Mouse (Mus musculus) CH12.LX (cell line): Measurements from ENCODE around the gene Fam186b. TPM values are rescaled to one million over a fixed set of nuclear protein-coding genes. Genes with fewer than 3 reads are reported as not detected.

Experiments
- DNase-seq: peaks from one replicate; pipeline ENCODE4 v3.0.0-alpha.2; 2013; ENCODE audit errors: extremely low read depth
- H3K27ac ChIP-seq: 2 replicates; pipeline ENCODE4 v1.5.1; 2012; ENCODE audit warnings: low read depth, mild to moderate bottlenecking, control low read depth, moderate library complexity; ENCODE audit not compliant: insufficient read depth
- H3K27me3 ChIP-seq: replicated peaks from 2 replicates; pipeline ENCODE3; 2012; ENCODE audit warnings: inconsistent platforms
- H3K36me3 ChIP-seq, 2 experiments: replicated peaks in 1 of 2; 2 replicates each; pipeline versions ENCODE3 to v1.6.1; 2012; ENCODE audit warnings: inconsistent platforms in 1 of 2, low read length in 1 of 2, mild to moderate bottlenecking in 1 of 2, mixed read lengths in 1 of 2, moderate library complexity in 1 of 2; ENCODE audit not compliant: control insufficient read depth in 1 of 2, insufficient read depth in 1 of 2
- H3K4me1 ChIP-seq, 2 experiments: 2 replicates each; pipeline ENCODE4 v1.6.1; 2012; ENCODE audit warnings: inconsistent platforms in 1 of 2, moderate library complexity in 1 of 2; ENCODE audit not compliant: insufficient read depth in 2 of 2, control insufficient read depth in 1 of 2
- H3K4me2 ChIP-seq: 2 replicates; pipeline ENCODE4 v1.6.1; 2012; ENCODE audit warnings: low read depth, mild to moderate bottlenecking, control low read depth; ENCODE audit not compliant: poor library complexity, insufficient read depth, severe bottlenecking
- H3K4me3 ChIP-seq, 3 experiments: fragments of 150-350 bp in 1 of 3; sonication (generic) in 1 of 3; replicated peaks in 1 of 3; 2 replicates each; pipeline versions ENCODE3 to v1.5.1; 2011 to 2012; ENCODE audit warnings: low read depth in 2 of 3, low read length in 2 of 3, mild to moderate bottlenecking in 2 of 3, moderate library complexity in 2 of 3, control low read depth in 1 of 3, improper control_type of control experiment in 1 of 3, inconsistent platforms in 1 of 3, mixed read lengths in 1 of 3; ENCODE audit not compliant: poor library complexity in 1 of 3
- H3K79me2 ChIP-seq: replicated peaks from 2 replicates; pipeline ENCODE4 v1.6.1; 2012; ENCODE audit warnings: mild to moderate bottlenecking, moderate library complexity; ENCODE audit not compliant: control insufficient read depth, poor library complexity, insufficient read depth, severe bottlenecking; ENCODE audit errors: extremely low read depth
- H3K9ac ChIP-seq: 2 replicates; pipeline ENCODE4 v1.6.1; 2012; ENCODE audit warnings: low read depth, mild to moderate bottlenecking, control low read depth, moderate library complexity; ENCODE audit not compliant: insufficient read depth
- H3K9me3 ChIP-seq: replicated peaks from 2 replicates; pipeline ENCODE3; 2012; ENCODE audit warnings: low read length, inconsistent platforms, mixed read lengths
- CHD1 ChIP-seq: IDR thresholded peaks from 2 replicates; pipeline ENCODE4 v1.6.1; 2012; ENCODE audit warnings: low read depth, low read length, improper control_type of control experiment, inconsistent platforms
- CHD2 ChIP-seq: IDR thresholded peaks from 2 replicates; pipeline ENCODE4 v1.6.1; 2011; ENCODE audit warnings: low read length, improper control_type of control experiment
- CTCF ChIP-seq, 2 experiments: IDR thresholded peaks in 1 of 2; conservative IDR thresholded peaks in 1 of 2; 2 replicates each; pipeline ENCODE4 v1.5.1; 2011 to 2012; ENCODE audit warnings: low read depth in 2 of 2, low read length in 2 of 2, improper control_type of control experiment in 1 of 2, inconsistent platforms in 1 of 2, mild to moderate bottlenecking in 1 of 2, moderate library complexity in 1 of 2
- E2F4 ChIP-seq: IDR thresholded peaks from 2 replicates; pipeline ENCODE4 v1.6.1; 2011; ENCODE audit warnings: low read depth, low read length, improper control_type of control experiment; ENCODE audit not compliant: insufficient replicate concordance
- ELF1 ChIP-seq: IDR thresholded peaks from 2 replicates; pipeline ENCODE4 v1.6.1; 2014; ENCODE audit warnings: low read depth, mild to moderate bottlenecking, inconsistent platforms, low read length, improper control_type of control experiment
- EP300 ChIP-seq: IDR thresholded peaks from 2 replicates; pipeline ENCODE4 v1.6.1; 2011; ENCODE audit warnings: low read length, improper control_type of control experiment
- GABPA ChIP-seq: IDR thresholded peaks from 2 replicates; pipeline ENCODE4 v1.6.1; 2012; ENCODE audit warnings: low read depth, low read length, improper control_type of control experiment, inconsistent platforms; ENCODE audit not compliant: insufficient replicate concordance
- IRF4 ChIP-seq: IDR thresholded peaks from 2 replicates; pipeline ENCODE4 v1.6.1; 2014; ENCODE audit warnings: low read depth, mild to moderate bottlenecking, inconsistent platforms, low read length, improper control_type of control experiment
- JUN ChIP-seq: IDR thresholded peaks from 2 replicates; pipeline ENCODE4 v1.6.1; 2011; ENCODE audit warnings: low read depth, mild to moderate bottlenecking, low read length, improper control_type of control experiment, moderate library complexity; ENCODE audit not compliant: insufficient read depth
- JUND ChIP-seq: conservative IDR thresholded peaks from 2 replicates; pipeline ENCODE4 v1.6.1; 2011; ENCODE audit warnings: low read depth, low read length, improper control_type of control experiment
- KAT2A ChIP-seq: IDR thresholded peaks from 2 replicates; pipeline ENCODE4 v1.6.1; 2012; ENCODE audit warnings: low read length, improper control_type of control experiment, inconsistent platforms; ENCODE audit not compliant: insufficient replicate concordance
- MAX ChIP-seq: IDR thresholded peaks from 2 replicates; pipeline ENCODE4 v1.6.1; 2011; ENCODE audit warnings: low read length, improper control_type of control experiment
- MAZ ChIP-seq: IDR thresholded peaks from 2 replicates; pipeline ENCODE4 v1.6.1; 2012; ENCODE audit warnings: low read depth, mild to moderate bottlenecking, inconsistent platforms, low read length, improper control_type of control experiment, moderate library complexity
- MEF2A ChIP-seq: IDR thresholded peaks from 2 replicates; pipeline ENCODE4 v1.6.1; 2014; ENCODE audit warnings: low read depth, mild to moderate bottlenecking, inconsistent platforms, low read length, improper control_type of control experiment, borderline replicate concordance
- MXI1 ChIP-seq: IDR thresholded peaks from 2 replicates; pipeline ENCODE4 v1.6.1; 2011; ENCODE audit warnings: mild to moderate bottlenecking, low read depth, low read length, improper control_type of control experiment
- MYC ChIP-seq: IDR thresholded peaks from 2 replicates; pipeline ENCODE4 v1.6.1; 2011; ENCODE audit warnings: low read depth, mild to moderate bottlenecking, improper control_type of control experiment, low read length
- NELFE ChIP-seq: IDR thresholded peaks from 2 replicates; pipeline ENCODE4 v1.6.1; 2011; ENCODE audit warnings: low read depth, low read length, improper control_type of control experiment
- NRF1 ChIP-seq: IDR thresholded peaks from 2 replicates; pipeline ENCODE4 v1.6.1; 2014; ENCODE audit warnings: low read depth, mild to moderate bottlenecking, inconsistent platforms, low read length, improper control_type of control experiment, moderate library complexity
- PAX5 ChIP-seq: IDR thresholded peaks from 2 replicates; pipeline ENCODE4 v1.6.1; 2012; ENCODE audit warnings: low read length, inconsistent platforms, mixed read lengths
- POLR2AphosphoS2 ChIP-seq: IDR thresholded peaks from 2 replicates; pipeline ENCODE4 v1.6.1; 2011; ENCODE audit warnings: low read depth, low read length, improper control_type of control experiment
- RAD21 ChIP-seq: IDR thresholded peaks from 2 replicates; pipeline ENCODE4 v1.6.1; 2011; ENCODE audit warnings: low read depth, mild to moderate bottlenecking, low read length, improper control_type of control experiment, moderate library complexity
- RCOR1 ChIP-seq: conservative IDR thresholded peaks from 2 replicates; pipeline ENCODE4 v1.6.1; 2012; ENCODE audit warnings: low read depth, mild to moderate bottlenecking, inconsistent platforms, low read length, improper control_type of control experiment
- SIN3A ChIP-seq: IDR thresholded peaks from 2 replicates; pipeline ENCODE4 v1.6.1; 2012; ENCODE audit warnings: low read length, improper control_type of control experiment, inconsistent platforms
- SMC3 ChIP-seq: IDR thresholded peaks from 2 replicates; pipeline ENCODE4 v1.6.1; 2011; ENCODE audit warnings: low read depth, low read length, improper control_type of control experiment
- USF1 ChIP-seq: IDR thresholded peaks from 2 replicates; pipeline ENCODE4 v1.6.1; 2014; ENCODE audit warnings: low read depth, mild to moderate bottlenecking, inconsistent platforms, low read length, improper control_type of control experiment
- USF2 ChIP-seq: conservative IDR thresholded peaks from 2 replicates; pipeline ENCODE4 v1.6.1; 2011; ENCODE audit warnings: low read depth, low read length, improper control_type of control experiment
- ZKSCAN1 ChIP-seq: IDR thresholded peaks from 2 replicates; pipeline ENCODE4 v1.6.1; 2012; ENCODE audit warnings: low read depth, inconsistent platforms, low read length, improper control_type of control experiment, borderline replicate concordance
- ZMIZ1 ChIP-seq: IDR thresholded peaks from 2 replicates; pipeline ENCODE4 v1.6.1; 2012; ENCODE audit warnings: low read depth, mild to moderate bottlenecking, inconsistent platforms, low read length, improper control_type of control experiment
- ZNF384 ChIP-seq: IDR thresholded peaks from 2 replicates; pipeline ENCODE4 v1.6.1; 2012; ENCODE audit warnings: low read depth, low read length, improper control_type of control experiment, inconsistent platforms
- dilution Hi-C: fragments of 300-500 bp; cut with MboI; formaldehyde crosslinking; loops from 2 replicates; pipeline ENCODE4 v1.14.3; 2020; ENCODE audit warnings: low sequenced_read_pairs; ENCODE audit not compliant: extremely low pct_unique_long_range_greater_than_20kb, extremely low pct_ligation_motif_present
- in situ Hi-C: fragments of 300-500 bp; cut with MboI; formaldehyde crosslinking; loops from 3 replicates; pipeline ENCODE4 v1.14.3; 2019; ENCODE audit warnings: low sequenced_read_pairs, low pct_ligation_motif_present, low pct_unique_long_range_greater_than_20kb, mixed read lengths
- polyA plus RNA-seq: library from polyadenylated mRNA; unstranded; fragments of >175 nt; gene quantifications from 2 replicates; pipeline ENCODE4 v1.2.1, GENCODE M21; 2012; ENCODE audit warnings: low read depth; ENCODE audit not compliant: insufficient read length
- total RNA-seq, 2 experiments: library from RNA; depleted of rRNA; stranded (reverse); fragments of 300-350 nt in 1 of 2; fragments of >200 nt in 1 of 2; gene quantifications; 2 replicates each; pipeline ENCODE4 v1.2.3; 2012 to 2014

The Fam186b gene
- total RNA-seq (2012; rRNA removed): 0.04 TPM in 1 of 2 replicates, not detected in the other
- not detected in 2 replicates for total RNA-seq (2014; rRNA removed)
- 0.11 TPM in 1 of 2 replicates, not detected in the other for polyA plus RNA-seq

DNA sequence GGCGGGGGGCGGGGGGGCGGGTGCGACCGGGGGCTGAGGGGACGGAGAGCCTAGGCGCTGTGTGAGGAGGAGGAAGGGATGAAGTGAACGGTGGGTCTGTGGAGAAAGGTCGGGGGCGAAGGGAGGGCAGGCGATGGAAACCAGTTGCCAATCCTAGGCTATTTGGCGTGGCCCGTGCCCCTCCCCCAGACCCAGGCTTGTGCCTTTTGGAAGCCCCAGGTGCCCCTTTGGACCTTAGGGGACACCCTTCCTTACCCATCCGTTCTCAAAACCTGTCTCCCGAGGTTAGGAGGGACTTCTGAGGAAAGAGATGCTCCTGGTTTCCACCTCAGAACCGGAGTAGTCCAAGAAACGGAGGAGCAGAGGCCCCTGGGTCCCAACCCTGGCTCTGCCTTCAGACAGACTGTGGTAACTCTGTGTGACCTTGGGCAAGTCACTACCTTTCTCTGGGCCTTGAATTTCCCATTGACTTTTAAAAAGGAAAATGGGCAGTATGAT lies at the start of gene Fam186b:
Gene Fam186b (minus strand): TSS at position 405 of the 498 bp plus-strand sequence.
- Histone ChIP-seq H3K4me2 (peak within 1 kb of the TSS; percentile 98), H3K79me2 (no peaks in the 10 kb centered on the region), H3K27me3 (peaks cover 31% of the 10 kb centered on the region), H3K4me1 (peaks cover 3 to 20% of the 10 kb centered on the region in 2 experiments; a peak in 3 of 4 replicates), H3K4me3 (peak within 1 kb of the TSS; percentile 48 to 68 (median 58)), H3K36me3 (peaks cover 0 to 5% of the 10 kb centered on the region in 2 experiments), H3K9ac (peak within 1 kb of the TSS; percentile 64), H3K9me3 (no peaks in the 10 kb centered on the region), H3K27ac (no peak within 1 kb of the TSS)
- peak; percentile 35 for DNase-seq
- TF ChIP-seq GABPA (no peak), SIN3A (no peak; the same call in 1 of the 2 replicates), USF2 (no peak), POLR2AphosphoS2 (no peak), MXI1 (no peak), SMC3 (no peak), E2F4 (no peak), MYC (no peak), MAZ (no peak), IRF4 (no peak), NELFE (no peak), CHD2 (no peak), ZMIZ1 (no peak), RCOR1 (no peak), CHD1 (no peak), MEF2A (no peak), MAX (no peak), CTCF (conservative IDR thresholded peaks at IDR 0.05 in 1 of 2, IDR thresholded peaks at IDR 0.05 in 1 of 2; ENCODE audit: low read depth in 2 of 2, low read length in 2 of 2) (no peak), RAD21 (no peak)
- in situ Hi-C loops: no loop called here
- dilution Hi-C loops: no loop called here

DNA sequence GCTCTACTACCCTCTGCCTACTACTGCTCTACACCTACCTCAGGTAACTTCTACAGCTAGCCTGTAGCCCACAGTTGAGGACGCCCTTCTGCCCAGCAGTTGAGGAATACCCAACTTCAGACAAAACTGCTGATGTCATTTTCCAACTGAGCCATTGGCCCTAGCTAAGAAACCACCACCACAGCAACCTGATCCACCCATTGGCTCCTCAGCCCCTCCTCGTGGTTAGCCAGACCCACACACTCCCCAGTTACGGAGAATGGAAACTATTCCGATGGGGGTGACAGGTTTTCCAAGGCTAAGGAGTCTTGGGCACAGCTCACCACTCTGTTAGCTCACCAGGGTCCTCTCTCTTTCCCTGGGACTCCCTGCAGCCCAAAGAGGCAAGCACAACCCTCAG lies 49.3 kb upstream of the Fam186b start:
- dilution Hi-C loops: no loop called here
- peaks cover 64 to 98% of the 10 kb centered on the region in 2 experiments for H3K4me1 ChIP-seq

More for the DNA sequence above, 49.3 kb upstream of the Fam186b start:
- Histone ChIP-seq H3K27ac (no peak overlapping the region), H3K4me3 (no peak overlapping the region), H3K36me3 (peaks cover 0 to 13% of the 10 kb centered on the region in 2 experiments), H3K4me2 (no peak overlapping the region), H3K27me3 (no peaks in the 10 kb centered on the region), H3K79me2 (peaks cover 13% of the 10 kb centered on the region), H3K9me3 (no peaks in the 10 kb centered on the region), H3K9ac (no peak overlapping the region)
- no peak for DNase-seq
- TF ChIP-seq JUND (no peak), MYC (no peak), POLR2AphosphoS2 (no peak), EP300 (no peak), ZNF384 (no peak), ZKSCAN1 (no peak), RCOR1 (no peak), KAT2A (no peak), PAX5 (no peak), JUN (no peak), E2F4 (no peak), USF1 (no peak), CHD1 (no peak), MAX (no peak), ELF1 (no peak), CHD2 (no peak), RAD21 (no peak), IRF4 (no peak), NRF1 (no peak), MAZ (no peak)
- in situ Hi-C loops: no loop called here
